Mouse (Mus musculus) testis, adult 2 months (tissue): ENCODE results near the gene Smim8.

Experiments
- CTCF ChIP-seq: fragments of 200-500 bp; IDR thresholded peaks from 2 replicates; pipeline ENCODE4 v1.5.1; 2012; ENCODE audit warnings: low read depth, mild to moderate bottlenecking, inconsistent platforms, low read length, moderate library complexity; ENCODE audit not compliant: control insufficient read depth, insufficient read depth, insufficient replicate concordance
- POLR2A ChIP-seq: fragments of 200-500 bp; IDR thresholded peaks from 2 replicates; pipeline ENCODE4 v1.6.1; 2012; ENCODE audit warnings: low read depth, mild to moderate bottlenecking, inconsistent platforms, low read length, moderate library complexity; ENCODE audit not compliant: control insufficient read depth

DNA sequence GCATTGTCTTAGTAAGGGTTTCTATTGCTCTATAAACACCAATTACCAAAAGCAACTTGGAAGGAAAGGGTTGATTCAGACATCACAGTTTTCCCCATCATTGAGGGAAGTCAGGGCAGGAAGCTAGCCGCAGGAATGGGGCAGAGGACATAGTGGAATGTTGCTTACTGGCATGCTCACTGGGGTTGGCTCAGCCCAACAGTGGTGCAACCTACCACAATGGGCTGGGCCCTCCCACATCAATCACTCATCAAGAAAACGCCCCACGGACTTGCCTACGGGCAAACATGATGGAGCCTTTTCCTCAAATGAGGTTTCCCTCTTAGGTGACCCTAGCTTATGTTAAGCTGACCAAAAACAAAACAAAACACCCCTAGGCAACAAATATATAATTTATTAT is 55.0 kb downstream of the Smim8 start:
- no peak for TF ChIP-seq CTCF
- TF ChIP-seq POLR2A = no peak
